Mouse (Mus musculus): ENCODE measurements at regions not wholly inside any gene's neighbourhood (a gene's known extent, or its start where the extent isn't known, plus 50 kb on each side); places are given as distances from the start of the nearest gene placed in this dataset.

DNA sequence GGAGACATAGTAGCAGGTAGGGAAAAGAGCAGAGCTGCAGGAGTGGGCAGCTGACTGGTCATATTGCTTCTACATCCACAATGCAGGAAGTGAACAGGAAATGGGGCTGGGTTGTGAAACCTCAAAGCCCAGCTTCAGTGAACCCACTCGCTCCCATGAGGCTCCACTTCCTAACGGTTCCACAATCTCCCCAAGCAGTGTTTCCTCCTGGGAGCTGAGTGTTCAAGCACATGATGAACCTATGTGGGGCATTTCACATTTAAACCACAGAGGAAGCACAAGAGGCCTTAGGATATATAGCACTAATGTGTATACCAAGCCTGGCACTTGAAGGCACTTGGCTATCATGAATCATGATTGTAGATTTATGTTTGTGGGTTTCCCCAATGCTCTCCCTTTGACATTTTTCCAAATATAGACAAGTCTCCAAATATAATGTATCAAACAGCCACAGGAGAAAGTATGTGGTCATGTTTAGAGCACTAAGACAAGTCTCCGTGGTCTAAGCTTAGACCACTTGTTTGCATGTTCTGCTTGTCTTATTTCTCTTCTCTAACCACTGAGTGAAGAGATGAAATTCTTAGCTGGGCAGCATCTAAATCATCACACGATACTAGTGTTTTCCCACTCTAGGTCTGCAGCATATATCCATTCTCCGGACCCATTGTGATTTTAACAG lies 734.5 kb upstream of the Lrrc6 start:
- in situ Hi-C loops (cut with MboI; ENCODE audit: unreplicated experiment in 2 of 2), result no loop called here

DNA sequence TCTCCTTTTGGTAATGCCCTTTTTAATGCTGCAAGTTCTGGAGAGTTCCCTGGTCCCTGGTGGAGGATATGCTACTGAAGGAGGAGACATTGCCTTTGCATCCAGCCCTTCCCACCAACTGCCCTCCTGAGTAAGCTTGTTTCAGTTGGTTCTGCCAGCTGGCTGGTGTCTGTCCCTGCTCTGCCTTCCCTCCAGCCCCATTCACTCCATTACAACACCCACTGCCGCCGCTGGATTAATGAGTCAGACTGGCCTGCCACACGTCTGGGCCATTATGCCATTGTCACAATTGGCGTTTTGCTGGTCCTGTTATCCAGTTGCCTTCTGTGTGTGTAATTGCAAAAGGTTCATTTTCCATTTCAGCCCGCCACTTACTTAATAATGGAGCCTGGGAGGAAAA lies 728.6 kb upstream of the Lrrc6 start:
- in situ Hi-C loops (cut with MboI; ENCODE audit: unreplicated experiment in 2 of 2), result no loop called here

GRCm38 (mm10) chr15:67228633-67229032 lies 727.9 kb upstream of the Lrrc6 start:
- in situ Hi-C loops (cut with MboI; ENCODE audit: unreplicated experiment in 2 of 2), result no loop called here

- in situ Hi-C loops (cut with MboI; ENCODE audit: unreplicated experiment in 2 of 2), result no loop called here
These were observed 726.9 kb upstream of the Lrrc6 start for GRCm38 (mm10) chr15:67227456-67228164.

GRCm38 (mm10) chr15:67226900-67227299 lies 726.2 kb upstream of the Lrrc6 start:
- in situ Hi-C loops (cut with MboI; ENCODE audit: unreplicated experiment in 2 of 2), result no loop called here
